Mouse (Mus musculus) splenic B cell, adult 2 months (primary cell): Measurements from ENCODE around the gene Napepld.

Experiments
- DNase-seq: peaks from one replicate; pipeline ENCODE4 v3.0.0-alpha.2; 2011; ENCODE audit warnings: low read depth, low spot score
- H3K27me3 ChIP-seq: 2 replicates; pipeline ENCODE4 v1.6.1; 2012; ENCODE audit warnings: mild to moderate bottlenecking, low read length, moderate library complexity, mixed read lengths; ENCODE audit not compliant: control insufficient read depth, poor library complexity, insufficient read depth, severe bottlenecking
- H3K36me3 ChIP-seq: 2 replicates; pipeline ENCODE4 v1.6.1; 2012; ENCODE audit warnings: mild to moderate bottlenecking, low read length, moderate library complexity, mixed read lengths; ENCODE audit not compliant: control insufficient read depth, poor library complexity, insufficient read depth, severe bottlenecking

Napepld gene

GRCm38 (mm10) chr5:21663081-21663480 lies 38.1 kb downstream of the Napepld start:
- no peak for DNase-seq
- H3K27me3 ChIP-seq: no peaks in the 10 kb centered on the region
- no peaks in the 10 kb centered on the region for H3K36me3 ChIP-seq

GRCm38 (mm10) chr5:21660850-21661249 lies 40.3 kb downstream of the Napepld start:
- Histone ChIP-seq H3K36me3 (0 out of 2 replicates have a peak, but pooled peaks cover 2% of the 10 kb centered on the region), H3K27me3 (no peaks in the 10 kb centered on the region)
- no peak for DNase-seq

GRCm38 (mm10) chr5:21658623-21659395 lies 42.4 kb downstream of the Napepld start:
- Histone ChIP-seq H3K36me3 (peaks cover 7% of the 10 kb centered on the region), H3K27me3 (no peaks in the 10 kb centered on the region)
- DNase-seq: peak; percentile 76

GRCm38 (mm10) chr5:21658038-21658437 lies 43.2 kb downstream of the Napepld start:
- no peak for DNase-seq
- H3K36me3 ChIP-seq: peaks cover 7% of the 10 kb centered on the region
- no peaks in the 10 kb centered on the region for H3K27me3 ChIP-seq

- peaks cover 11% of the 10 kb centered on the region for H3K36me3 ChIP-seq
- DNase-seq: no peak
- no peaks in the 10 kb centered on the region for H3K27me3 ChIP-seq
These were observed 44.3 kb downstream of the Napepld start for GRCm38 (mm10) chr5:21656912-21657311.

GRCm38 (mm10) chr5:21651885-21652612 lies 49.1 kb downstream of the Napepld start:
- no peaks in the 10 kb centered on the region for H3K27me3 ChIP-seq

GRCm38 (mm10) chr5:21650736-21651135 lies 50.5 kb downstream of the Napepld start:
- Histone ChIP-seq H3K27me3 (no peaks in the 10 kb centered on the region), H3K36me3 (peaks cover 22% of the 10 kb centered on the region)
- DNase-seq: no peak

More at GRCm38 (mm10) chr5:21651885-21652612, 49.1 kb downstream of the Napepld start:
- DNase-seq: no peak
- peaks cover 24% of the 10 kb centered on the region for H3K36me3 ChIP-seq

- Histone ChIP-seq H3K27me3 (no peaks in the 10 kb centered on the region), H3K36me3 (peaks cover 12% of the 10 kb centered on the region)
- no peak for DNase-seq
These were observed 55.1 kb downstream of the Napepld start for GRCm38 (mm10) chr5:21646133-21646491.

- Histone ChIP-seq H3K36me3 (peaks cover 9% of the 10 kb centered on the region), H3K27me3 (no peaks in the 10 kb centered on the region)
- DNase-seq: peak; percentile 93
These were observed 55.6 kb downstream of the Napepld start, which contains the start of the genes Fbxl13 and Armc10 for GRCm38 (mm10) chr5:21645439-21646132. Gene Fbxl13 (minus strand): TSS chr5:21645634. Gene Armc10 (plus strand): TSS chr5:21645813.

GRCm38 (mm10) chr5:21644891-21645438 lies 56.2 kb downstream of the Napepld start:
- H3K27me3 ChIP-seq: no peaks in the 10 kb centered on the region
- DNase-seq: no peak
- peaks cover 7% of the 10 kb centered on the region for H3K36me3 ChIP-seq

- no peaks in the 10 kb centered on the region for H3K27me3 ChIP-seq
- no peak for DNase-seq
- H3K36me3 ChIP-seq: peaks cover 2% of the 10 kb centered on the region
These were observed 57.6 kb downstream of the Napepld start for GRCm38 (mm10) chr5:21643606-21644005.

- H3K36me3 ChIP-seq: no peaks in the 10 kb centered on the region
- no peaks in the 10 kb centered on the region for H3K27me3 ChIP-seq
- peak; percentile 75 for DNase-seq
These were observed 60.2 kb downstream of the Napepld start for GRCm38 (mm10) chr5:21640961-21641360.

GRCm38 (mm10) chr5:21625916-21626315 lies 75.3 kb downstream of the Napepld start:
- H3K27me3 ChIP-seq: no peaks in the 10 kb centered on the region
- no peaks in the 10 kb centered on the region for H3K36me3 ChIP-seq
- DNase-seq: no peak

- no peak for DNase-seq
- Histone ChIP-seq H3K27me3 (no peaks in the 10 kb centered on the region), H3K36me3 (no peaks in the 10 kb centered on the region)
These were observed 84.7 kb downstream of the Napepld start for GRCm38 (mm10) chr5:21616450-21617009.
